Mouse (Mus musculus) CH12.LX (cell line): ENCODE measurements around the gene Ylpm1.

Experiments
- CTCF ChIP-seq, 2 experiments: IDR thresholded peaks in 1 of 2; conservative IDR thresholded peaks in 1 of 2; 2 replicates each; pipeline ENCODE4 v1.5.1; 2011 to 2012; ENCODE audit warnings: low read depth in 2 of 2, low read length in 2 of 2, improper control_type of control experiment in 1 of 2, inconsistent platforms in 1 of 2, mild to moderate bottlenecking in 1 of 2, moderate library complexity in 1 of 2
- EP300 ChIP-seq: IDR thresholded peaks from 2 replicates; pipeline ENCODE4 v1.6.1; 2011; ENCODE audit warnings: low read length, improper control_type of control experiment
- MAFK ChIP-seq: IDR thresholded peaks from 2 replicates; pipeline ENCODE4 v1.6.1; 2011; ENCODE audit warnings: low read length, improper control_type of control experiment; ENCODE audit not compliant: insufficient replicate concordance

DNA sequence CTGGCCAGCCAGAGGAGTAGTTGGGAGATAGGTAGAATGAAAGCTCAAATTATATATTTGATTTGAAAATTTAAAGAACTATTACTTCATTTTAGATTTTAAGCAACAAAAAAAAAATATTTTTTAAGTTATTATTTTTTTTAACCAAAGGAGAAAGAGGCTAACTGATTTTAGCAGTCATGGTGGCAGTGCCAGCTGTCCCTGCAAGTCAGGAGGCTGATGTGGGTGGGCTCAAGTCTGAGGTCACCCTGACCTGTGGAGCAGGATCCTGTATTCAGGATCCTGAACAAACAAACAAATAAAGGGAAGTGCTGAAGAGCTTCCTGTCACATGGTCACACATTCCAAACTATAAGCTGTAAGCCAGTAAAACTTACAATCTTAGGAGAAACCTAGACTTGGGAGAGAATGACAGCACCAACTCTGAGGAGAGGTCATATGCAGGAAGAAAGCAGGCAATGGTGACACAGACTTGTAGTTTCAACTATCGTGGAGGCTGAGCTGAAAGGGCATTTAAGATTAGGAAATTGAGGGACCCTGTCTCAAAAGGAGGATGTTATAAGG lies 37.2 kb upstream of the Ylpm1 start:
- TF ChIP-seq EP300 (no peak), MAFK (no peak), CTCF (conservative IDR thresholded peaks at IDR 0.05 in 1 of 2, IDR thresholded peaks at IDR 0.05 in 1 of 2; ENCODE audit: low read depth in 2 of 2, low read length in 2 of 2) (no peak)
